Mouse (Mus musculus): ENCODE measurements around the gene E2f1.

The E2f1 gene

DNA sequence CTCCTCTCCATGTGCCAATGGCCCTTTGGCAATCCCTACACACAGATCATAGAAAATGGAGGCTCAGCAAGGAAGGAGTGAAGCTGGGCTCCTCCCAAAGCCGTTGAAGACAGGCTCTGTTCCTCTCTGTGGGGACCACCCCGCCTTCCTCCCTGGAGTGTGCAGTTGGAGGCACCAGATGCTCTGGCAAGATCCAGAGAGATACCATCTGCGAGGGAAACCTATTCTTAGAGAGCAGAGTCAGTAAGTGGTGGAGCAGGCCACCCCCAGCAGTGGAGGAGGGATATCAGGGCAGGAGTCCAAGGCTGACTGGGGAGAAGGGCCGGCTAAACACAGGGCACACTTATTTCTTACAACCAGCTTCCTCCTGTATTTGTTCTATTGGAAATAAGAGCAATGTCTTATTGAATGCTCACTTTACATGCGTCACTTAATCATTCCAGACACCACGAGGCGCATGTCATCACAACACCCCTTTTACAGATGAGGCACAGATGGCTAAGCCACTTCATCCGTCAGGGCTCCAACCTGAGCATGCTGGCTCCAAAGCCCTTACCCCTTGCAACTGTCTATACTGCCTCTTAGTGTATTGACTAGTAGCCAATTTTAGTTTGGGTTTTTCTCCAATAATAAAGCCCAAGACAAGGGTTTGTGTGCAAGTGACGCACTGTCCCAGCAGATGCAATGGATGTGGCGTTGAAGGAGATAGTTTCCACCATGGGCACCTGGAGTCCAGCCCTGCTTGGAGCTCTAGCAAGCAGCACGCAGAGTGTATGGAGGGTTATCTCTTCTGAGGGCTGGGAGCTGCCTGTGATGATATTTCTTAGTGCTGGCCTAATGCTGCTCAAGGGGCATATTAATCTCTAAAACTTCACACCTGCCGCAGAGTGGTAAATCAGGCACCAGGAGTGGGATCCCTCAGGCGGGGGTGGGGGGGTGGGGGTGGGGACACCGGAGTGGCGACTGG, 14.5 kb upstream of the E2f1 start:
- no peak for DNase-seq (ENCODE audit: extremely low read depth, insufficient read length, low spot score)

DNA sequence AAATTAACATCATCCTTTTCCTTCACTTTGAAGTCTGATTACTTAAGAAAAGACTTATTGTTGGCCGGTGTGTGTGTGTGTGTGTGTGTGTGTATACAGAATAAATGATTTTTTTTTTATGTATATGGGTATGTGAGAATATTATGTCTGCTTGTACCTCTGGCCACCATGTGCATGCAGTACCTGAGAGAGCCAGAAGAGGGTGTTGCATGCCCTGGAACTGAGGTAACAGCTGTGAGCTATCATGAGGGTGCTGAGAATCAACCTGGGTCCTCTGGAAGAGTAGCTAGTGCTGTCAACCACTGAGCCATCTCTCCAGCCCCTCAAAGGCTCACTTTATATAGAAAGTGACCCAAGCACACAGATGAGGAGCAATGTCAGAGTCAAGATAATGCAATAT, 11.7 kb upstream of the E2f1 start:
- DNase-seq (ENCODE audit: extremely low read depth, insufficient read length, low spot score): no peak

DNA sequence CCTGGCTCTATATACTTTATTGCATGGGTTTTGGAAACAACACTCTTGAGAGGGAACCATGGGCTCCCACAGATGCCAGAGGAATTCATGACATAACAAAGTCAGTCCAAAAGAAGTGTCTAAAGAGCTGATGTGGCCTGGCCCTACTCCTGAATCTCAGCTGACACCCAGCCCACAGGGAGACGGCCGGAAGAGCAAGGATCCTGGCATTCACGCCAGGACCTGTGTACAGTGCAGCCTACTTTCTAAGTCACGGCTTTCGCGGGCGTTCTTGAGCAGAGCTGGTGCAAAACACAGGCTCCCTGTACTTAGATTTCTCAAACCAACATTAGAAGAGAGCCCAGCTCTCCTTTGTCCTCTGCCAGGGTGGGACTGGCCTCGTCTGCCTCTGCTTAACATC, 10.9 kb upstream of the E2f1 start:
- peak; percentile 40 for DNase-seq (ENCODE audit: extremely low read depth, insufficient read length, low spot score)

DNA sequence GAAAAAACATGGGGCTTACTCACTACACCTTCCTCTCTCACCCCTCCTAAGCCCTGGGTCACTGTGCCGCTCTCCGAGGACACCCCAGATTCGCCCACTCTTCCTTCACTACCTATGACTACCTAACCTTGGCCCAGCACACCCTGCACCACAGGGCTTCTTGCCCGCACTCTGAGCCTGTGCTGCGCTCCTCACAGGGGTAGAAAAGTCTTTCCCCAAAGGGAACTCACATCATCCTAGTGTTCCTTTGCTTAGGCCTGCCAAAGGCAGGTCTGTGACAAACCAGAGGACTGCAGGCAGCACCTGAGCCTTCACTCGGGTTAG, 8.0 kb upstream of the E2f1 start:
- no peak for DNase-seq (ENCODE audit: extremely low read depth, insufficient read length, low spot score)

DNA sequence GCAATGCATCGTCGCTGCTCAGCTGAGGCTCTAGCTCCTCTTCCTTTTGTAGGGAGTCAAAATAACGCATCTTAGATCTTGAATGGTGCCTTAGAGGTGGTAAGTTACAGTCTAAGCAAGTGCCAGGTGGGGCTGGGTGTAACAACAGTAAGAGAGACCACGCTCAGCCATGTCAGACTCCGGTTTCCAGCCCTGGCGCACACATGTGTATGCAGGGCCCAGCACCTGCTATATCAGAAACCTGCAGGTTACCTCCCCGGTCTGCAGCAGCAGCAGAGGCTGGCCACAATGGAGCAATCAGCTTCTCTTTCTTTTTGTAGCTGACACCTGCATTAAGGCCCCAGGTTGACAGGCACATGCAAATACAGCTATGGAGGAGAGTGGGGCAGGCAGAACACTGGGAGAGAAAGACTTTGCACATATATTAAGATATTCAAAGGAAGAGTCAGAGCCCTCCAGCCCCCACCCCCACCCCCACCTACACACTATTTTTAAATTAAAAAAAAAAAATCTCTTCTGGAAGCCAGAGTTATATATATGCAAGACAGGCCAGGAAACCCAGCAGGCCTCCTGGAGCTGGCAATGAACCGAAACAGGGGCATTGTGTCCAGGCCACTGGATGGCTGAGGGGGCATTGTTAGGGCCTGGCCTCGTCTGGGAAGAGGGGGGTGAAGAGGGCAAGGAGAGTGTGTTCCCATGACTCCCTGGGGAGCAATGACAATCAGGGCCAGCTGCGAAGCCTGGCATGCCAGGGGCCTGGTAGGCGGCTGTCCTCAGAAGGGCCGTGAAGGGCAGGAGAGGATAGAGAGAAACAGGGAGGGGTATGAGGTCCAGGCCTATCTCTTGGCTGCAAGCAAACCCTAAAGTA, 7.4 kb upstream of the E2f1 start:
- no peak for DNase-seq (ENCODE audit: extremely low read depth, insufficient read length, low spot score)

DNA sequence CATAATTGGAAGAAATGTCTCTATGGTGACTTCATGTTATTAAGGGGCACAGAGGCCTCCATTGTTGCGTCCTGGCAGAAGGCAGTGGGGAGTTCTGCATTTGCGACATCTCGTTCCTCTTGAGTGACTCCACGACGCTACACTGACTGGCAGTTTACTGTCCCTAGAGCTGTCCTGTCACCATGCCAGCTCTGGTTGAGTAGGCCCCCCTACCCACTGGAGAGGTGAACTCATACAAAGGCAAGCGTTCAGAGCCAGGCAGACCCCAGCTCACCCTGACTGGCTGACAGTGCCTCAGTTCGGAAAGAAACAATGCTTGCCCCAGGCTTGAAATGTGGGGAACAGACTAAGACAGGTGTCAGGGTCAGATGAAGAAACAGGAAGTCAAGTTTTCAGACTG, 4.6 kb upstream of the E2f1 start:
- no peak for DNase-seq (ENCODE audit: extremely low read depth, insufficient read length, low spot score)

DNA sequence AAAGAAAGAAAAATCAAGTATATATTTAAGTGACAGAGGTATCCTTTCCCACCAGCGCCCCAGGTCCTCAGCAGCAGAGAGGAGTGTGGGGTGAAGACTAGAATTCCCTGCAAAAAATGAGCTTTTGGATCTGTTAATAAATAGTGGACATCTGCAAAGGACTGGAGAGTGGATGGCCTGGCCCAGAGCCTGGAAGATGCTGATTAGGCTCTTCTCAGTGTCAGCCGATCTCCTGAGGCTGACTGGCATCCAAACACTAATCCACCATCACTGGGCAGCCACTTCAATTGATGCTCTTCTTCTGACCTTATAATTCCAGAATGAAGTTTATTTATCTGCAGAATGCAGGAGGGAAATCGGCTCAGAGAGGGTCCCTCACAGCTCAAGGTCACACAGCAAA, 3.3 kb upstream of the E2f1 start:
- no peak for DNase-seq (ENCODE audit: extremely low read depth, insufficient read length, low spot score)

DNA sequence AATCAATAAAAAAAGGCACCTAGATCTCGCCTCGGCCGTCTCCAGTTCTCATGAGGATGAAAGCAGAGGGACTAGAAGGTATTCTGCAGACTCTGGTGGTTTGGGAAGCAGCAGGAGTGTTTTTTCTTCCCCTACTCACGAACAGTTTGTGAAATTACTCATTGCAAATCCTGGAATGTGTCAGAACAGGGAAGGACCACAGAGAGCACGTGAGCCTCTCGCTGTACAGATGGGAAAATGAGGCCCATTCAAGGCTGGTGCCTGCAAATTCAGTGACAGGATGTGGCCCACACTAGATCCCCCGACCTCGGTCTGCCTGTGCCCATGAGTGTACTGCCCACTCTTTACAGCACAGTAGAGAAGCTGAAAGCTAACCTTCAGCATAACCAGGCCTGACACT, 2.3 kb upstream of the E2f1 start:
- DNase-seq (ENCODE audit: extremely low read depth, insufficient read length, low spot score): peak; percentile 57

DNA sequence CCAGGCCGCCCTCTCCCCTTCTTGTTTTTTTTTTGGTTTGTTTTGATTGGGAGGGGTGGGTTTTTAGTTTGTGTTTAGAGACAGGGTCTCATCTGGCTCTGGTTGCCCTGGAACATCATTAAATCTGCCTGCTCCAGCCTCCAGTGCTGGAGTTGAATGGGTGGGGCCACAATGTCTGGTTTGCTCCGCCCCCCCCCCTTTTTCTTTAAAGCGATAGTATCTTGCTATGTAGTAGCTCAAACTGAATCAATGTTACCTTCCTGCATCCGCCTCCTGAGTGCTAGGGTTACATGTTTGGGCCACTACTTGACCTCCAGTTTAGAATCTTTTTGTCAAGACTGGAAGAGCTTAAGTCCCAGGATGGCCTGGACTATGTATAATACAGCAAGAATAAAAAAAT, 1.6 kb upstream of the E2f1 start:
- no peak for DNase-seq (ENCODE audit: extremely low read depth, insufficient read length, low spot score)

DNA sequence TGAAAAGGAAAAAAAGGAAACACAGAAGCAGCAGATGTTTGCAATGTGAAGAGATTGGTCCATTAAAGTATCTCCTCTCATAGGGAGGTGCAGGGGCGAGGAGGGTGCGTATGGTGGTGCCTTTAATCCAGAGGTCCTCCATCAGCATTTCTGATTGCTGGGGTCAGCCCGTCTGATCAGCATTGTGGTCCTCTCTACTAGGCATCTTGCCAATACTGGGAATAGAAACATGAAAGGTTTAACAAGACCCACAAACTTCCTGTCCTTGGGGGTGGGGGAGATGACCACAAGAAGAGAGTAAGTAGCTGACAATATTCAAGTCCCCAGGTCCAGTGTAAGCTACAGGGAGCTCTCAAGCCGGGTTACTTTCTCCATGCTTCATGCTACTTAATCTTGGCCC, 974 bp upstream of the E2f1 start:
- peak; percentile 42 for DNase-seq (ENCODE audit: extremely low read depth, insufficient read length, low spot score)

DNA sequence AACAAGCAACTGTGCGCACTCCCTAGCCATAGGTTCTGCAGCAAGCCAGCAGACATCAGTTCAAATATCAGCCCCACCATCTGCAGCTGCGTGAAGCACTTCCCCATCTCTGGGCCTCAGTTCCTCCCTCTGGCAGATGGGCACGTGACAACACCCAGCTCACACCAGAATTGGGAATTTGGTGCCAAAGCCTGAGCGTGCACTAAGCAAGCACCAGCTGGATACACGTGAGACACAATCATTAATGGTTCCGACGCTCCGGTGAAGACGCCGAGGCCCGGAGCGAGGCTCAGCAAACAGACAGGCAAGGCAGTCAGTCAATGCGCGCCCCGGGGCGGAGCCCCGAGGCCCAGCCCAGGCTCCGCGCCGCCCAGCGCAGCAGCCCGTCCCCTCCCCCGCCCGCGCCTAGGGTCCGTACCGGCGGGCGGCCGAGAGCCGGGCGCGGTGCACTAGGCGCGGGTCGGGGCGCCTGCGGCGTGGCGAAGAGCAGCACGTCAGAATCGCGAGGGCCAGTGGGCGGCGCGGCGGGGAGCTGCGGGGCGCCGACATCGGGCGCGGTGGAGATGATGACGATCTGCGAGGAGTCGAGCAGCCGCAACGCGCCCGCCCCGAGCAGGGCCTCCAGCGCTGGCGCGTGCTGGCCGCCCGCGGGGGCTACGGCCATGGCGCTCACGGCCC, 482 bp downstream of the E2f1 start:
- peak; percentile 84 for DNase-seq (ENCODE audit: extremely low read depth, insufficient read length, low spot score)

DNA sequence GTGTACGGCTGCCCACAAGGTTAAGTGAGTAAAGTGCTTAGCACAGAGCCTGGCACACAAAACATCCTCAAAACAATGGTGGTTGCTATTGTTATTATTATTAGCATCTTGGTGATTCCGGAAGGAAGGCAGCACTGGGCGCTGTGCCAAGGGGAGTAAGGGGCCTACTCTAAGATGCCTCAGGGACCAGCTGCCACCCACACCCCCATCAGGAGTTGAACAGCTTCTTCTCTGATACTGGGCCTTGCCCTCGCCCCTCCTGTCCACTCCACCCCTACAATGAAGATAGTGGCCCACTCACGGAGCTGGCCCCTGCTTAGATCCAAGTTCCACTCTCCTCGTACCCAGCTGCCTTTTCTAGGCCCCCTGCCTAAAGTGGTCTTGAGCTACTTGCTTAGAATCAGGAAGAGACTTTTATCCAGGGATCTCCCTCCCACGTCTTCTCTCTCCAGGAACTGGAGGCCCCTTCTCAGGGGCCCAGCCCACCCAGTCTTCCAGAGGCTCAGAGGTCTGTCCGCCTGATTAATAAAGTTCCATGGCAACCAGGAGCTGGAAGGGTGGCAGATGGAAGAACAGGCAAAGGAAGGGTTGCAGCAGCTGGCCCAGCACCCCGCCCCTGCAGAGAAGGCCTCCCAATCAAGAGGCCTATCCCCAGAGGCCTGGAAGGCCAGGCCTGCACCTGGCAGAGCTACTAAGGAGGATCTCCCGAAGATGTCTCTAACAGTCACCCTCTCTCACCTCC, 1.2 kb downstream of the E2f1 start:
- no peak for DNase-seq (ENCODE audit: extremely low read depth, insufficient read length, low spot score)

DNA sequence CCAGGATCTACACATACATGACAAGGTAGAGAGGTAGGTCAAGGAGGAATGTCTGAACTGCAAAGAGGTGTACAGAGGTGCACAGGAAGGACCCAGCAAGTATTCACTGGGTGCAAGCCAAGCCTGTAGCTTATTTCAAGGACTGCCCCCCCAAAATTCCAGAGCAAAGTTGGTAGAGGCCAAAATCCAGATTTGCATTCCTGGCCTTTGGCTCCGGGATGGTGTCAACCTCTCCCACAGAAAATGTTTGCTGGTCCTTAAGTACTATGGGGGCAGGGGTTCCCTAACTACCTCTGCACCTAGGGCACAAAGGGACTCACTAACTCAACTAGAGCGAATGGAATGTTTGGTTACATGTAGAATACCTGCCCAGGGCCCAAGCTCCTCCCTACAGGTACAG, 1.9 kb downstream of the E2f1 start:
- no peak for DNase-seq (ENCODE audit: extremely low read depth, insufficient read length, low spot score)

DNA sequence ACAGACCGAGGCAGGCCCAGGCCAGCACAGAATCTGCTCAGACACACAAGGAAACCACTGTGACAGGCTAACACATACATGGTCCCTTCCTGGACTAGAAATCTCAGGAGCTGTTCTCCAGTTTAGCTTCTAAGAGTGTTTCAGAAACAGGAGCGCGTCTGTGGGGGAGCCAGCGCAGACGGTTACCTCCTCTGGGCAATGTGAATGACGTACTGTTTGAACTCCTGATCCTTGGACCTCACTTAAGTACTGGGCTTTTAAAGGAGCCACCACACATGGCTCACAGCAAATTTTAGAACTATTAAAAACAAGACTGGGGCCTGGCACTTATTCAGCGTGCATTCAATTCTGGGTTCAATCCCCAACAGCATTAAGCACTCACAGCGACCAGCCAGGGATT, 3.1 kb downstream of the E2f1 start:
- no peak for DNase-seq (ENCODE audit: extremely low read depth, insufficient read length, low spot score)

DNA sequence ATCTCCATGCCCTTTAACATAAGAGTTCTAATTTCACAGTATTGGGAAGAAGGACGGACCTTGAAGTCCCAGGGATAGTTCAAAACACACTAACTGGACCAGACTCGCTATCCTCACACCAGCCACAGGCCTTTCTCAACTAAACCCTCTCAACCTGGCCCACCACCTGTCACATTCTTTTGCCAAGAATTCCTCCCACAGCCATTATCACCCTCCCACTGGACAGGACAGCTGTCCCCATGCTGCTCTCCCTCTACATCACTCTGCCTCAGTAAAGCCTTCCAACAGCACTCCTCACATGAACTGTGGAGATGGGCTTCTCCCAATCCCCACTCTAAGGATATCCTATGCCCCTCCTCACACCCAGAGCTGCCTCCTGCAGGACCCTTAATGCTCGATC, 4.1 kb downstream of the E2f1 start:
- DNase-seq (ENCODE audit: extremely low read depth, insufficient read length, low spot score): no peak

DNA sequence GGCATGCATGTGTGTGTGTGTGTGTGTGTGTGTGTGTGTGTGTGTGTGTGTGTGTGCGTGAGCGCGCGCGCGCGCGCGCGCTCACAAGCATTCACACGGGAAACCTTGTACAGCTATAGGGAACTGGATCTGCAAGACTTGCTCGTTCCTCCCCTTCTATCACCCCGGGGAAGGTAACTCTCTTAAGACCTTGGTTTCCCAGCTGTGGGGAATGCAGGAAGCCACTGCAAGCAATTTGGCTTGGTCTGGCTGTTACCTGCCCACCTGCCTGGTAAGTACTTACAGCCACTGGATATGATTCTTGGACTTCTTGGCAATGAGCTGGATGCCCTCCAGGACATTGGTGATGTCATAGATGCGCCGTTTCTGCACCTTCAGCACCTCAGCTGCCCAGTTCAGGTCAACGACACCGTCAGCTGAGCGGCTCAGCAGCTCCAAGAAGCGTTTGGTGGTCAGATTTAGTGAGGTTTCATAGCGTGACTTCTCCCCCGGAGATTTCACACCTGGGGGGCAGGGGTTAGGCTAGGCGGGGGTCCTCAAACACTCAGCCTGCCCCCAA, 6.0 kb downstream of the E2f1 start:
- DNase-seq (ENCODE audit: extremely low read depth, insufficient read length, low spot score): no peak

DNA sequence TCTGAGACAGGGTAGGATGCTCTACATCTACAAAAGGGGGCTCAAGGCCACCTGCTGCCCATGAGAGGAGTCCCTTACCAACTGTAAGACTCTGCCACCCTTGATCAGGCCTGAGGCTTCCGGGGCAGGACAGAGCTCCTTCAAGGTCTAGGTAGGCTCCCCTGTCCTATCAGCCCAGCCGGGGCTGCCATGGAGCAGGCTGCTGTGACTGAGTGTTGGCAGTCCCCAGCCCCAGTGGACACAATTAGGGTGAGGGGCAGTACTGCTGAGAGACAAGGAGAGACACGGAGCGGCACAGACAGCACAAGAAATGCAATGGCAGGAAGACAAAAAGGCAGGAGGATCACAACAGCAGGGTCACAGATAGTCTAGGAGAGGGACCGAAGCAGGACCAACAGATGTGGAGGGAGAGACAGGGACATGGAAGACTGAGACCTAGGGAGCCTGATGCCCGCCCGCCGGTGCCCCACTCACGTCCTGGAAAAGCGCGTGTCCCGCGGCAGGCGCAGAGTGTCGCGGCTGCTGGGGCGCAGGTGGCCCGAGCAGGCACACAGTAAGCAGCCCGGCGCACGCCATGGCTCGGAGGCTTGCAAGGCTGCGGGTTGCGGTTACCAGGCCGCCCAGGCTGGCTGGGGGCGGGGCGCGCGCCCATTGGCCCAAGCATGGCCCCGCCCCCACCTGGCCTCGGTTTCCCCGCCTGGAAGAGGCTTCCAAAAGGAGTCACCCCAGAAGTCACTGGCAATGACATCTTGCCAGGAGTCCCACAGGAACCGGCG, 11.2 kb downstream of the E2f1 start, which contains the start of gene Necab3:
Gene Necab3, minus strand, starts transcription at position 627 of the 776 bp plus-strand sequence.
- no peak for DNase-seq (ENCODE audit: extremely low read depth, insufficient read length, low spot score)

DNA sequence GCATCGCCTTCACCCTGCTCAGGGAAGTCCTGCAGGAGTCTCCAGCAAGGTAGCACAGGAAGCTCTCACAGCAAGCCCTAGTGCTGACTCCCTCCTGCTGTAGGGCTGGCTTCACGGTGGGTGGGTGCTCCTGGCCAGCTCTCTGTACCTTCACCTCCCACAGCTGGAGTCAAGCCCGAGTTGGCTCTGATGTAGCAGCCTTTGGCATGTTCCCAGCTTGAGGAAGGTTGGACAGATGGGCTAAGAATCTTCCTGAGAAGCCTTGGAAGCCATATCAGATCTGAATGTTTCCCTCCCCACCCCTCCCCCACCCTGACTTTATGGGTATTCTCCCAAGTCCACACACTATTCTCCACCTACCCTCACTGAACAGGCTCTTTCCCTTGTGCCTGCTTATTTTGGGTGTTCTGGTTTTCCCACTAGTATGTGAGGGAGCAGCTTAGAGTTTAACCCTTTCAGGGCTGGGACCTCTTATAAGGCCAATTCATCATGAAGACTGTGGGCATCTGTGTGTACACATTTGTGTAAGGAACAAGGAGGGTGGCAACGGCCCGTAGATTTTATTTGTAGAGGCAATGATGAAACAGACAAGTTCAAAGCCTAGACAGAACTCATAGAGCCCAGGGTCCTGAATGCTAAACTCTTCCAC, 12.4 kb downstream of the E2f1 start:
- no peak for DNase-seq (ENCODE audit: extremely low read depth, insufficient read length, low spot score)

DNA sequence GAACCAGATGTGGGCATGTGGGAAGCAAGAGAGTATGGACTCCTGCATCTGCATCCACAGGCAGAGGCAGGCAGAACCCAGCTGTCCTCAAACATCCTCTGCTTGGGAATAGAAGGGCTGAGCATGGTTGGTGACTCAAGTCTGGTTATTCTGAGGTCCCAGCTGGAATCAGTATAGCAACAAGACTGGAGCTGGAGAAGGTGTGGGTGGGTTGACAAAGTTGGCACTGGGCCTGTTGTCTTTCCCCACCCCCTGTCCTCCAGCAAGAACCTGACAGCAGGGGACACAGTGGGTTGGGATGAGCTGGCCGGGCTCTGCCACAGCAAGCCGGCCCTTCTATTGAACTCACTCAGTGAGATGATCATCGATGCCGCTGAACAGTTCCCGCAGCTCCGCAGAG, 14.5 kb downstream of the E2f1 start:
- no peak for DNase-seq (ENCODE audit: extremely low read depth, insufficient read length, low spot score)
